Mouse (Mus musculus): ENCODE measurements around the gene Gimap9. TPM values are rescaled to one million over a fixed set of nuclear protein-coding genes. Genes with fewer than 3 reads are reported as not detected.

The Gimap9 gene
- polyA plus RNA-seq, 1 experiment, result 0.92 TPM

DNA sequence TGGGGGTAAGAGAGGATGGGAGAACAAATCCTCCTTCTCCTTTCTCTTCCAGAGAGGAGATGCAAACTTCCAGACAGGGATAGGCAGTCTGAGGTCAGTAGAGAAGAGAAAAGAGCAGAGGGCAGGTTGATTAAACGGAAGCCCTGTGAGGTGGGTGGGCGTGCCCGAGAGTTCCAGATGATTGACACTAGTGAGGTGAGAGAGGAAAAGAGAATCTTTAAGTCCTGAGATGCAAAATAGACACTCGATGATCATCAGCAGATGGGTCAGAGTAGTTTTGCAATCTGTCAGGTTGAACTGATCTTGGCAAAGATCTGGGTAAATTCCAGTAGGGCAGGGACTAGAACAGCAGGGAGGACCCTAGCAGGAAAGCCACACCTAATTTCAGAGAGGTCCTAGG lies 11.2 kb upstream of the Gimap9 start:
- no peaks in the 10 kb centered on the region for H3K79me2 ChIP-seq (ENCODE audit: control insufficient read depth, insufficient read depth)
- no peaks in the 10 kb centered on the region for H3K36me3 ChIP-seq (ENCODE audit: control insufficient read depth, insufficient read depth)
- TF ChIP-seq MYOG (IDR thresholded peaks at IDR 0.05; ENCODE audit: control insufficient read depth, extremely low read depth, insufficient read length) (no peak), MAX (IDR thresholded peaks at IDR 0.05) (no peak), USF1 (IDR thresholded peaks at IDR 0.05; ENCODE audit: low read depth) (no peak), CEBPB (IDR thresholded peaks at IDR 0.05; ENCODE audit: low read depth) (no peak), MYOD1 (IDR thresholded peaks at IDR 0.05; ENCODE audit: control insufficient read depth, insufficient read length, low read depth) (no peak), CTCF (IDR thresholded peaks at IDR 0.05; ENCODE audit: control insufficient read depth, insufficient read depth, insufficient read length) (no peak), FOSL1 (IDR thresholded peaks at IDR 0.05; ENCODE audit: insufficient read depth, low read length, poor library complexity, severe bottlenecking) (no peak)
- no peaks in the 10 kb centered on the region for H3K79me3 ChIP-seq (ENCODE audit: low read depth)
- H3ac ChIP-seq (ENCODE audit: control insufficient read depth, insufficient read length, low read depth), result no peak overlapping the region
- H3K27me3 ChIP-seq (ENCODE audit: control insufficient read depth, insufficient read depth, insufficient read length), result peaks cover 7% of the 10 kb centered on the region
- no peak overlapping the region for H3K4me3 ChIP-seq (ENCODE audit: insufficient read depth, poor library complexity, severe bottlenecking)

DNA sequence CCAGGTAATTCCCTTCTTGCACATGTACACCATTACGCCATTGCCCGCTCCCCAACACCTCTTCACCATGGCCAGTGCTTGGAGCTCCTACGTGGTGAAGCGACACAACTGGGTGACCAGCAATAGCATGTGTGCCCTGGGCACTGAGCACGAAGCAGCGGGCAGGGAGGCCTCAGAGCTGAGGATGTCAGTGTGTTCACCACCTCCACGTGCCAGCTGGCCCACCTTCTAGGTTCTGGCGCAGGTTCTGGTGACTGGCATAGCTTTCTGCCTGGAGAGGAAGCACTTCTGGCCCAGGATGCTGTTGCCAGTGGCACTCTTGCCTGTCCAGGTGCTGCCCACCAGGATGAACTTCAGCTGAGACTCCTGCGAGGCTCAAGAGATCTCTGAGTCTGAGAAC lies 10.5 kb upstream of the Gimap9 start:
- Histone ChIP-seq H3ac (ENCODE audit: control insufficient read depth, insufficient read length, low read depth) (no peak overlapping the region), H3K4me3 (ENCODE audit: insufficient read depth, poor library complexity, severe bottlenecking) (no peak overlapping the region), H3K27me3 (ENCODE audit: control insufficient read depth, insufficient read depth, insufficient read length) (peaks cover 7% of the 10 kb centered on the region), H3K36me3 (ENCODE audit: control insufficient read depth, insufficient read depth) (no peaks in the 10 kb centered on the region), H3K79me3 (ENCODE audit: low read depth) (no peaks in the 10 kb centered on the region), H3K79me2 (ENCODE audit: control insufficient read depth, insufficient read depth) (no peaks in the 10 kb centered on the region)
- no peak for TF ChIP-seq USF1 (IDR thresholded peaks at IDR 0.05; ENCODE audit: low read depth)
- no peak for TF ChIP-seq CTCF (IDR thresholded peaks at IDR 0.05; ENCODE audit: control insufficient read depth, insufficient read depth, insufficient read length)
- no peak for TF ChIP-seq MAX (IDR thresholded peaks at IDR 0.05)
- TF ChIP-seq MYOD1 (IDR thresholded peaks at IDR 0.05; ENCODE audit: control insufficient read depth, insufficient read length, low read depth), result no peak
- TF ChIP-seq FOSL1 (IDR thresholded peaks at IDR 0.05; ENCODE audit: insufficient read depth, low read length, poor library complexity, severe bottlenecking), result no peak
- TF ChIP-seq CEBPB (IDR thresholded peaks at IDR 0.05; ENCODE audit: low read depth), result no peak
- TF ChIP-seq MYOG (IDR thresholded peaks at IDR 0.05; ENCODE audit: control insufficient read depth, extremely low read depth, insufficient read length), result no peak

DNA sequence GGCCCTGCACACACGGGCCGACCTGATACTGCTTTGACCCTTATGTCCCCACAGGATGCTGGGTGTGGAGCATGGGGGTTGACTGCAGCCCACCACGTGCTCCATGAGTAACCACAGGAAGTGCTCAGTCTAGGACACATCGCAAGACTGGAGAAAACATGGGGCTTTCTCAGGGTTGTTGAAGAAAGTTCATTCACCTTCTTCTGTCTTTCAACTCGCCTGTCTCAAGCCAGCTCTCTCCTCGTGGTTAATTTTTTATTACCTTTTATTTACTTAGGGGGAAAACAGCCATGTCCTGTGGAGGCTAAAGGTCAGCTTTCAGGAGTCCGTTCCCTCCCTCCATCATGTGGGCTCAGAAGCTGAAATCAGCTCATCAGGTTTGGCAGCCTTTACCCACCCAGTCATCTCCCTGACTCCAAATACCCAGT lies 9.8 kb upstream of the Gimap9 start:
- Histone ChIP-seq H3K79me3 (ENCODE audit: low read depth) (no peaks in the 10 kb centered on the region), H3K27me3 (ENCODE audit: control insufficient read depth, insufficient read depth, insufficient read length) (peaks cover 7% of the 10 kb centered on the region), H3K36me3 (ENCODE audit: control insufficient read depth, insufficient read depth) (no peaks in the 10 kb centered on the region), H3ac (ENCODE audit: control insufficient read depth, insufficient read length, low read depth) (no peak overlapping the region), H3K4me3 (ENCODE audit: insufficient read depth, poor library complexity, severe bottlenecking) (no peak overlapping the region), H3K79me2 (ENCODE audit: control insufficient read depth, insufficient read depth) (no peaks in the 10 kb centered on the region)
- TF ChIP-seq MYOG (IDR thresholded peaks at IDR 0.05; ENCODE audit: control insufficient read depth, extremely low read depth, insufficient read length) (no peak), MAX (IDR thresholded peaks at IDR 0.05) (no peak), CTCF (IDR thresholded peaks at IDR 0.05; ENCODE audit: control insufficient read depth, insufficient read depth, insufficient read length) (no peak), MYOD1 (IDR thresholded peaks at IDR 0.05; ENCODE audit: control insufficient read depth, insufficient read length, low read depth) (no peak), CEBPB (IDR thresholded peaks at IDR 0.05; ENCODE audit: low read depth) (no peak), USF1 (IDR thresholded peaks at IDR 0.05; ENCODE audit: low read depth) (no peak), FOSL1 (IDR thresholded peaks at IDR 0.05; ENCODE audit: insufficient read depth, low read length, poor library complexity, severe bottlenecking) (no peak)

DNA sequence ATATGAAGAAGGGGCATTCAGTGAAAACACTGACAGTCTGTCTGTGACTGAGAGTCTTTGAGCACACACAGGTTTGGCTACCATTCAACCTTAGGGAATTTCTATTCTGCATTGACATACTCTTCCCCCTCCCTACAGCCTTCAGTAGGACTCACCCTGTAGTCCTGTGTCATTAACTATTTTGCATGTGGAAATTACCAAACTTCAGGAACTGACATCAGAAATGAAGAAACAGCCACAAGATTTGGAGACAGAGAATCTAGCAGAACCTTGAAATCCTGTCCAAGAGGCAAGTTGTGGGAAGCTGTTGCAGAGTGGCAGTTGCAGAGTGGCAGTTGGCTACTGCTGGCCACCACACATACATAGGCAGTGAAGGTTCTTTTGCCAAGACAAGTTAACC lies 7.9 kb upstream of the Gimap9 start:
- Histone ChIP-seq H3ac (ENCODE audit: control insufficient read depth, insufficient read length, low read depth) (no peak overlapping the region), H3K79me3 (ENCODE audit: low read depth) (no peaks in the 10 kb centered on the region), H3K27me3 (ENCODE audit: control insufficient read depth, insufficient read depth, insufficient read length) (peaks cover 7% of the 10 kb centered on the region), H3K79me2 (ENCODE audit: control insufficient read depth, insufficient read depth) (no peaks in the 10 kb centered on the region), H3K36me3 (ENCODE audit: control insufficient read depth, insufficient read depth) (no peaks in the 10 kb centered on the region), H3K4me3 (ENCODE audit: insufficient read depth, poor library complexity, severe bottlenecking) (no peak overlapping the region)
- TF ChIP-seq MYOG (IDR thresholded peaks at IDR 0.05; ENCODE audit: control insufficient read depth, extremely low read depth, insufficient read length) (no peak), MYOD1 (IDR thresholded peaks at IDR 0.05; ENCODE audit: control insufficient read depth, insufficient read length, low read depth) (no peak), USF1 (IDR thresholded peaks at IDR 0.05; ENCODE audit: low read depth) (no peak), MAX (IDR thresholded peaks at IDR 0.05) (no peak), CTCF (IDR thresholded peaks at IDR 0.05; ENCODE audit: control insufficient read depth, insufficient read depth, insufficient read length) (no peak), CEBPB (IDR thresholded peaks at IDR 0.05; ENCODE audit: low read depth) (no peak), FOSL1 (IDR thresholded peaks at IDR 0.05; ENCODE audit: insufficient read depth, low read length, poor library complexity, severe bottlenecking) (no peak)

DNA sequence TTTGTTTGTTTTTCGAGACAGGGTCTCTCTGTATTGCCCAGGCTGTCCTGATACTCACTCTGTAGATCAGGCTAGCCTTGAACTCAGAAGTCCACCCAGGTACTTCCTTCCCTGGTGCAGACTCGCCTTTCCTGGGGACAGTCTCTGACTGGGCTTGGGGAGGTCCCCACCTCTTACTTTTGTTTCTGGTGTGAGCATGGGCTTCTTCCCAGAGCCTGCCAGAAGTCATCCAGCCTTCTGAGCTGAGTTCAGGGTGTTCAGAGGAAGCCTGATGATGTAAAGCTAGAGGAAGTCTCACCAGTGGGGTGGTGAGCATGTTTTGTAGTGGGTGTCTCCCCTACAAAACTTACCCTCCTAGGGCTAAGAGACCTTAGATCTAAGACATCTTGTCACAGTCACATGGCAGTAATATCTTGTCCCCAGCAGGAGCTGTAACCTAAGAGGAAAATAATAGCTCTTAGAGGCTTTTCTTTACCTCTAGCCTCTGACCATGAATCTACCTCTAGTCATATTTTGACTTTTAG lies 6.4 kb upstream of the Gimap9 start:
- Histone ChIP-seq H3K79me3 (ENCODE audit: low read depth) (no peaks in the 10 kb centered on the region), H3K79me2 (ENCODE audit: control insufficient read depth, insufficient read depth) (no peaks in the 10 kb centered on the region), H3ac (ENCODE audit: control insufficient read depth, insufficient read length, low read depth) (no peak overlapping the region), H3K27me3 (ENCODE audit: control insufficient read depth, insufficient read depth, insufficient read length) (peaks cover 7% of the 10 kb centered on the region), H3K4me3 (ENCODE audit: insufficient read depth, poor library complexity, severe bottlenecking) (no peak overlapping the region), H3K36me3 (ENCODE audit: control insufficient read depth, insufficient read depth) (no peaks in the 10 kb centered on the region)
- TF ChIP-seq FOSL1 (IDR thresholded peaks at IDR 0.05; ENCODE audit: insufficient read depth, low read length, poor library complexity, severe bottlenecking) (no peak), MAX (IDR thresholded peaks at IDR 0.05) (no peak), MYOG (IDR thresholded peaks at IDR 0.05; ENCODE audit: control insufficient read depth, extremely low read depth, insufficient read length) (no peak), CTCF (IDR thresholded peaks at IDR 0.05; ENCODE audit: control insufficient read depth, insufficient read depth, insufficient read length) (no peak), USF1 (IDR thresholded peaks at IDR 0.05; ENCODE audit: low read depth) (no peak), MYOD1 (IDR thresholded peaks at IDR 0.05; ENCODE audit: control insufficient read depth, insufficient read length, low read depth) (no peak), CEBPB (IDR thresholded peaks at IDR 0.05; ENCODE audit: low read depth) (no peak)
